Mouse (Mus musculus) heart, adult 2 months (tissue): ENCODE measurements around the gene Tmcc2.

Experiments used
- CTCF ChIP-seq: fragments of 200-600 bp; IDR thresholded peaks from 2 replicates; pipeline ENCODE4 v1.8.1; 2022; ENCODE audit warnings: antibody characterized with exemption, mild to moderate bottlenecking, moderate library complexity
- POLR2A ChIP-seq: fragments of 200-500 bp; IDR thresholded peaks from 2 replicates; pipeline ENCODE4 v1.6.1; 2011; ENCODE audit warnings: mild to moderate bottlenecking, low read depth, low read length, control low read depth; ENCODE audit not compliant: insufficient read depth

DNA sequence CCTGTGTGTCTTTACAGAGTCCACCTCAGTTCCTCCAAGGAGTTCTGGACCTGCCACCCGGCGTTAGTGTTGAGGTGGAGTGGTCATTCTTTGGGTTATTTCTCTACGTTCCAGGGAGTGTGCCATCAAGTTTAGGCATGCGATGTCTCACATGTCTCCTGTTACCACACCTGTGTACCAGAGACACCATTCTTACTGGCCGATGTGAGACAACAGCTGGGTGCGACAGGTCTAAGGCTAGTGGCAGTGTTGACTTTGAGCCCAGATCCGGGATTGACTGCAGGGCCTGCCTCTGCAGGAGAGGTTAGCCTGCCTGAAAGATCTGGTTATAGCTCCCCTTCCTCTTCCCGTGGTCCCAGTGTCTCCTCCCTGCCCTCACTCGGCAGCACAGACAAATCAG lies 36.8 kb downstream of the Tmcc2 start:
- TF ChIP-seq CTCF (no peak), POLR2A (no peak)
